Mouse (Mus musculus): ENCODE measurements around the gene Lyz1. TPM values are rescaled to one million over a fixed set of nuclear protein-coding genes. Genes with fewer than 3 reads are reported as not detected.
"Not testable (repeated sequence)": the region's sequence is repeated elsewhere in the genome, so short reads cannot be mapped to it uniquely, and the experiment has no call there.

Gene Lyz1
- total RNA-seq, 2 experiments from 2014 or later, result 0.80 to 1.2 TPM

- no peak for DNase-seq (ENCODE audit: extremely low spot score in 1 of 2, low spot score in 1 of 2)
Measured at GRCm38 (mm10) chr10:117288197-117289033, 4.3 kb downstream of the Lyz1 start.

- DNase-seq (ENCODE audit: extremely low spot score in 1 of 2, low spot score in 1 of 2), result no peak
Measured at GRCm38 (mm10) chr10:117287226-117287850, 5.3 kb downstream of the Lyz1 start.

GRCm38 (mm10) chr10:117286366-117286970, 6.2 kb downstream of the Lyz1 start:
- no peak for DNase-seq (ENCODE audit: extremely low spot score in 1 of 2, low spot score in 1 of 2)

GRCm38 (mm10) chr10:117285584-117285983, 7.1 kb downstream of the Lyz1 start:
- not testable (repeated sequence) for DNase-seq (ENCODE audit: extremely low spot score in 1 of 2, low spot score in 1 of 2)

- no peak for DNase-seq (ENCODE audit: extremely low spot score in 1 of 2, low spot score in 1 of 2)
Measured at GRCm38 (mm10) chr10:117284578-117285520, 7.8 kb downstream of the Lyz1 start.

- no peak for DNase-seq (ENCODE audit: extremely low spot score in 1 of 2, low spot score in 1 of 2)
Measured at GRCm38 (mm10) chr10:117283871-117284577, 8.6 kb downstream of the Lyz1 start.

GRCm38 (mm10) chr10:117283196-117283595, 9.5 kb downstream of the Lyz1 start:
- not testable (repeated sequence) for DNase-seq (ENCODE audit: extremely low spot score in 1 of 2, low spot score in 1 of 2)

- DNase-seq (ENCODE audit: extremely low spot score in 1 of 2, low spot score in 1 of 2), result no peak
Measured at GRCm38 (mm10) chr10:117282551-117282950, 10.1 kb downstream of the Lyz1 start.

- DNase-seq (ENCODE audit: extremely low spot score in 1 of 2, low spot score in 1 of 2), result no peak
Measured at GRCm38 (mm10) chr10:117282049-117282448, 10.6 kb downstream of the Lyz1 start, which contains the start of gene Lyz2. Gene Lyz2, minus strand, starts transcription at chr10:117282321.

GRCm38 (mm10) chr10:117281381-117281920, 11.2 kb downstream of the Lyz1 start:
- DNase-seq (ENCODE audit: extremely low spot score in 1 of 2, low spot score in 1 of 2), result no peak

- no peak for DNase-seq (ENCODE audit: extremely low spot score in 1 of 2, low spot score in 1 of 2)
Measured at GRCm38 (mm10) chr10:117280000-117280399, 12.7 kb downstream of the Lyz1 start.

- DNase-seq (ENCODE audit: extremely low spot score in 1 of 2, low spot score in 1 of 2), result not testable (repeated sequence)
Measured at GRCm38 (mm10) chr10:117278510-117278909, 14.2 kb downstream of the Lyz1 start.

- DNase-seq (ENCODE audit: extremely low spot score in 1 of 2, low spot score in 1 of 2), result not testable (repeated sequence)
Measured at GRCm38 (mm10) chr10:117277779-117278178, 14.9 kb downstream of the Lyz1 start.

GRCm38 (mm10) chr10:117275681-117276369, 16.8 kb downstream of the Lyz1 start:
- no peak for DNase-seq (ENCODE audit: extremely low spot score in 1 of 2, low spot score in 1 of 2)

GRCm38 (mm10) chr10:117274645-117275044, 18.0 kb downstream of the Lyz1 start:
- DNase-seq (ENCODE audit: extremely low spot score in 1 of 2, low spot score in 1 of 2), result not testable (repeated sequence)

GRCm38 (mm10) chr10:117272023-117272422, 20.6 kb downstream of the Lyz1 start:
- DNase-seq (ENCODE audit: extremely low spot score in 1 of 2, low spot score in 1 of 2), result no peak

- no peak for DNase-seq (ENCODE audit: extremely low spot score in 1 of 2, low spot score in 1 of 2)
Measured at GRCm38 (mm10) chr10:117259870-117260269, 32.8 kb downstream of the Lyz1 start.

GRCm38 (mm10) chr10:117238603-117239002, 54.1 kb downstream of the Lyz1 start, which contains the start of gene 9530003J23Rik:
Gene 9530003J23Rik, minus strand, starts transcription at chr10:117238703.
- no peak for DNase-seq (ENCODE audit: extremely low spot score in 1 of 2, low spot score in 1 of 2)
